Mouse (Mus musculus) ES-Bruce4 (cell line): ENCODE measurements around the gene Sgcd.

ENCODE experiments used
- CTCF ChIP-seq: IDR thresholded peaks from one replicate; pipeline ENCODE4 v1.8.1; 2011; ENCODE audit warnings: low read depth, low read length
- EP300 ChIP-seq: IDR thresholded peaks from 2 replicates; pipeline ENCODE4 v1.6.1; 2011; ENCODE audit warnings: low read depth, low read length; ENCODE audit not compliant: insufficient read depth
- POLR2A ChIP-seq: IDR thresholded peaks from one replicate; pipeline ENCODE4 v1.8.1; 2011; ENCODE audit warnings: low read length; ENCODE audit not compliant: insufficient read depth

GRCm38 (mm10) chr11:47167376-47167775 is 821.4 kb downstream of the Sgcd start:
- TF ChIP-seq CTCF (no peak), POLR2A (no peak), EP300 (no peak)
